Mouse (Mus musculus): ENCODE measurements around the gene Abhd4.
A peak's percentile ranks its signal among the peaks of the same experiment; 100 is the strongest.

Abhd4 gene

GRCm38 (mm10) chr14:54235825-54236540 lies 18.0 kb upstream of the Abhd4 start:
- no peak for DNase-seq (ENCODE audit: extremely low spot score, low read depth, low spot score)

- no peak for DNase-seq (ENCODE audit: extremely low spot score, low read depth, low spot score)
Measured at GRCm38 (mm10) chr14:54236881-54237280, 17.1 kb upstream of the Abhd4 start.

- no peak for DNase-seq (ENCODE audit: extremely low spot score, low read depth, low spot score)
Measured at GRCm38 (mm10) chr14:54239002-54239736, 14.8 kb upstream of the Abhd4 start.

GRCm38 (mm10) chr14:54240542-54240941 lies 13.4 kb upstream of the Abhd4 start:
- no peak for DNase-seq (ENCODE audit: extremely low spot score, low read depth, low spot score)

- no peak for DNase-seq (ENCODE audit: extremely low spot score, low read depth, low spot score)
Measured at GRCm38 (mm10) chr14:54244183-54244582, 9.8 kb upstream of the Abhd4 start.

GRCm38 (mm10) chr14:54246232-54246631 lies 7.8 kb upstream of the Abhd4 start:
- DNase-seq (ENCODE audit: extremely low spot score, low read depth, low spot score), result no peak

- no peak for DNase-seq (ENCODE audit: extremely low spot score, low read depth, low spot score)
Measured at GRCm38 (mm10) chr14:54249326-54249725, 4.7 kb upstream of the Abhd4 start.

GRCm38 (mm10) chr14:54250122-54250521 lies 3.9 kb upstream of the Abhd4 start:
- no peak for DNase-seq (ENCODE audit: extremely low spot score, low read depth, low spot score)

GRCm38 (mm10) chr14:54254670-54255202 lies 748 bp downstream of the Abhd4 start:
- no peak for DNase-seq (ENCODE audit: extremely low spot score, low read depth, low spot score)

- no peak for DNase-seq (ENCODE audit: extremely low spot score, low read depth, low spot score)
Measured at GRCm38 (mm10) chr14:54258131-54258670, 4.2 kb downstream of the Abhd4 start.

- peak; percentile 70 for DNase-seq (ENCODE audit: extremely low spot score, low read depth, low spot score)
Measured at GRCm38 (mm10) chr14:54259003-54259721, 5.2 kb downstream of the Abhd4 start.

- DNase-seq (ENCODE audit: extremely low spot score, low read depth, low spot score), result peak; percentile 20
Measured at GRCm38 (mm10) chr14:54259722-54260085, 5.7 kb downstream of the Abhd4 start.

GRCm38 (mm10) chr14:54260196-54260595 lies 6.2 kb downstream of the Abhd4 start:
- no peak for DNase-seq (ENCODE audit: extremely low spot score, low read depth, low spot score)

GRCm38 (mm10) chr14:54261386-54261785 lies 7.4 kb downstream of the Abhd4 start:
- DNase-seq (ENCODE audit: extremely low spot score, low read depth, low spot score), result no peak

- DNase-seq (ENCODE audit: extremely low spot score, low read depth, low spot score), result no peak
Measured at GRCm38 (mm10) chr14:54262622-54263021, 8.6 kb downstream of the Abhd4 start.

GRCm38 (mm10) chr14:54263099-54263498 lies 9.1 kb downstream of the Abhd4 start:
- no peak for DNase-seq (ENCODE audit: extremely low spot score, low read depth, low spot score)

GRCm38 (mm10) chr14:54264231-54264630 lies 10.2 kb downstream of the Abhd4 start:
- DNase-seq (ENCODE audit: extremely low spot score, low read depth, low spot score), result no peak

GRCm38 (mm10) chr14:54265093-54265492 lies 11.1 kb downstream of the Abhd4 start:
- no peak for DNase-seq (ENCODE audit: extremely low spot score, low read depth, low spot score)

GRCm38 (mm10) chr14:54265951-54266350 lies 12.0 kb downstream of the Abhd4 start:
- no peak for DNase-seq (ENCODE audit: extremely low spot score, low read depth, low spot score)

GRCm38 (mm10) chr14:54267966-54268365 lies 14.0 kb downstream of the Abhd4 start:
- DNase-seq (ENCODE audit: extremely low spot score, low read depth, low spot score), result no peak

GRCm38 (mm10) chr14:54269566-54269965 lies 15.6 kb downstream of the Abhd4 start:
- DNase-seq (ENCODE audit: extremely low spot score, low read depth, low spot score), result no peak
